ENCODE assay signal across 8 mouse cellular contexts in genomic region chr2:26487322-26488021, GRCm38 (mm10). TPM values are rescaled to one million over a fixed set of nuclear protein-coding genes. Genes with fewer than 3 reads are reported as not detected.
A peak's percentile ranks its signal among the peaks of the same experiment; 100 is the strongest.
DNase-seq lines count a peak whose midpoint lies in the region; ATAC-seq and TF ChIP-seq lines count a peak whose summit lies in the region.

No protein-coding gene starts in this region.

- H3K4me1 ChIP-seq in liver, adult 2 months (ENCODE audit: control insufficient read depth, insufficient read depth, low read length): peaks cover 35% of the 10 kb centered on the region
- peaks cover 68% of the 10 kb centered on the region for H3K4me1 ChIP-seq in liver, embryonic 12.5 days
- H3K4me1 ChIP-seq in embryonic facial prominence, embryonic 13.5 days: peaks cover 88% of the 10 kb centered on the region
- peaks cover 87% of the 10 kb centered on the region for H3K4me1 ChIP-seq in limb, embryonic 12.5 days (replicated peaks)

- H3K36me3 ChIP-seq in liver, adult 2 months (ENCODE audit: control insufficient read depth, insufficient read depth, low read length): no peaks in the 10 kb centered on the region
- H3K36me3 ChIP-seq in liver, embryonic 12.5 days: peaks cover 11% of the 10 kb centered on the region; the same call in 1 of the 2 replicates
- peaks cover 27% of the 10 kb centered on the region for H3K36me3 ChIP-seq in embryonic facial prominence, embryonic 13.5 days
- H3K36me3 ChIP-seq in limb, embryonic 12.5 days: peaks cover 24% of the 10 kb centered on the region

- WGBS in liver, adult 2 months: 74% methylated on average over 18 of the region's 18 CpGs
- 58% methylated on average over 18 of the region's 18 CpGs for WGBS in liver, embryonic 12.5 days (ENCODE audit: insufficient replicate concordance)
- 39% methylated on average over 18 of the region's 18 CpGs for whole genome bisulfite sequencing in embryonic facial prominence, embryonic 13.5 days
- 30% methylated on average over 18 of the region's 18 CpGs for WGBS in limb, embryonic 12.5 days

- no peak overlapping the region for H3K4me2 ChIP-seq in liver, embryonic 12.5 days
- H3K4me2 ChIP-seq in embryonic facial prominence, embryonic 13.5 days: peak overlapping the region; percentile 20; the same call in 1 of the 2 replicates
- peak overlapping the region; percentile 30 for H3K4me2 ChIP-seq in limb, embryonic 12.5 days

- no peak overlapping the region for H3K27ac ChIP-seq in liver, adult 2 months (replicated peaks; ENCODE audit: insufficient read depth, low read depth, low read length)
- H3K27ac ChIP-seq in liver, embryonic 12.5 days: no peak overlapping the region; the same call in 1 of the 2 replicates
- H3K27ac ChIP-seq in embryonic facial prominence, embryonic 13.5 days: peak overlapping the region; percentile 65
- H3K27ac ChIP-seq in limb, embryonic 12.5 days: peak overlapping the region; percentile 80

- no peaks in the 10 kb centered on the region for H3K9me3 ChIP-seq in liver, embryonic 12.5 days (replicated peaks)
- no peaks in the 10 kb centered on the region for H3K9me3 ChIP-seq in embryonic facial prominence, embryonic 13.5 days
- no peaks in the 10 kb centered on the region for H3K9me3 ChIP-seq in limb, embryonic 12.5 days

- intact Hi-C loops in heart, postnatal 10 days (cut with DNase I): no loop called here

- H3K27me3 ChIP-seq in liver, adult 2 months (ENCODE audit: control insufficient read depth, insufficient read depth, low read length): no peaks in the 10 kb centered on the region
- no peaks in the 10 kb centered on the region for H3K27me3 ChIP-seq in liver, embryonic 12.5 days (replicated peaks)
- H3K27me3 ChIP-seq in embryonic facial prominence, embryonic 13.5 days: no peaks in the 10 kb centered on the region
- no peaks in the 10 kb centered on the region for H3K27me3 ChIP-seq in limb, embryonic 12.5 days

- no peak overlapping the region for H3K4me3 ChIP-seq in liver, adult 2 months (ENCODE audit: insufficient read depth, low read depth, low read length)
- H3K4me3 ChIP-seq in liver, embryonic 12.5 days: no peak overlapping the region
- H3K4me3 ChIP-seq in embryonic facial prominence, embryonic 13.5 days: no peak overlapping the region
- H3K4me3 ChIP-seq in limb, embryonic 12.5 days (replicated peaks): no peak overlapping the region

- TF ChIP-seq POLR2A in liver, adult 2 months (IDR thresholded peaks at IDR 0.05; ENCODE audit: extremely low read depth, insufficient read depth, low read length): no peak

- no peak for ATAC-seq in liver, embryonic 12.5 days
- ATAC-seq in embryonic facial prominence, embryonic 13.5 days (ENCODE audit: insufficient number of reproducible peaks, insufficient read depth, low FRiP score, low TSS enrichment, low read depth): no peak
- ATAC-seq in limb, embryonic 12.5 days (ENCODE audit: insufficient number of reproducible peaks, insufficient read depth, low FRiP score, low TSS enrichment, low read depth): no peak

- H3K79me2 ChIP-seq in liver, adult 2 months (ENCODE audit: control insufficient read depth, insufficient read depth, low read length): peaks cover 68% of the 10 kb centered on the region

- 0 out of 2 replicates have a peak overlapping the region, but pooled peaks have one; percentile 25 for H3K9ac ChIP-seq in liver, adult 2 months (ENCODE audit: low read depth, low read length)
- H3K9ac ChIP-seq in liver, embryonic 12.5 days: no peak overlapping the region
- peak overlapping the region; percentile 32; the same call in 1 of the 2 replicates for H3K9ac ChIP-seq in embryonic facial prominence, embryonic 13.5 days
- H3K9ac ChIP-seq in limb, embryonic 12.5 days (replicated peaks): 0 out of 2 replicates have a peak overlapping the region, but pooled peaks have one; percentile 27

- DNase-seq in liver, adult 2 months (ENCODE audit: extremely low read depth, low read depth, low spot score): no peak
- peak; percentile 50 to 58 for DNase-seq in heart, postnatal 10 days
- peak; percentile 43 for DNase-seq in right cerebral cortex, postnatal 25 days
- no peak for DNase-seq in spleen, postnatal 10 days (ENCODE audit: low spot score in 2 of 2)
- no peak for DNase-seq in adrenal gland, postnatal 36 days

- TF ChIP-seq CTCF in liver, adult 2 months (IDR thresholded peaks at IDR 0.05; ENCODE audit: low read depth, low read length): no peak

RNA-seq across cellular contexts. Expression of gene Notch1, which starts 29.0 kb away (rescaled TPM):
- total RNA-seq in liver, adult 2 months (2014; rRNA removed): 6.2 and 13.8 TPM in 2 replicates
- polyA plus RNA-seq in liver, adult 2 months (2012; rRNA removed): 9.1 and 9.7 TPM in 2 replicates
- 4.1 and 4.4 TPM in 2 replicates for polyA plus RNA-seq in liver, embryonic 12.5 days (2016; fragmentation: Nextera tagmentation; extraction: Ambion mirVana)
- 17.3 and 17.8 TPM in 2 replicates for polyA plus RNA-seq in embryonic facial prominence, embryonic 13.5 days (2015; fragmentation: Nextera tagmentation; extraction: Ambion mirVana)
- total RNA-seq in heart, postnatal 10 days (2021): 10 to 100 TPM; 54.0 to 54.3 TPM
- 13.7 and 14.0 TPM in 2 replicates for polyA plus RNA-seq in limb, embryonic 12.5 days (2016; fragmentation: Nextera tagmentation; extraction: Ambion mirVana)
- 10 to 100 TPM; 17.5 to 25.5 TPM for total RNA-seq in adrenal gland, postnatal 36 days (2021)

RNA-seq across cellular contexts. Expression of gene Sec16a, which starts 42.5 kb away (rescaled TPM):
- 44.5 and 53.2 TPM in 2 replicates for total RNA-seq in liver, adult 2 months (2014; rRNA removed)
- polyA plus RNA-seq in liver, adult 2 months (2012; rRNA removed): 70.5 and 78.2 TPM in 2 replicates
- polyA plus RNA-seq in liver, embryonic 12.5 days (2016; fragmentation: Nextera tagmentation; extraction: Ambion mirVana): 13.0 and 14.4 TPM in 2 replicates
- polyA plus RNA-seq in embryonic facial prominence, embryonic 13.5 days (2015; fragmentation: Nextera tagmentation; extraction: Ambion mirVana): 22.7 and 27.9 TPM in 2 replicates
- 10 to 100 TPM; 38.2 to 45.5 TPM for total RNA-seq in heart, postnatal 10 days (2021)
- 25.6 and 33.0 TPM in 2 replicates for polyA plus RNA-seq in limb, embryonic 12.5 days (2016; fragmentation: Nextera tagmentation; extraction: Ambion mirVana)
- total RNA-seq in adrenal gland, postnatal 36 days (2021): 10 to 100 TPM; 63.2 to 63.3 TPM

Comparison
In these comparisons a context has a peak if more than half of its experiments do, and no peak if none do; other contexts are left out.
1. DNase-seq: peak in heart, postnatal 10 days (2 of 2) and right cerebral cortex, postnatal 25 days (single experiment); none in liver, adult 2 months (single experiment), spleen, postnatal 10 days (0 of 2) and adrenal gland, postnatal 36 days (0 of 2).
2. H3K27ac ChIP-seq: peak in embryonic facial prominence, embryonic 13.5 days (single experiment) and limb, embryonic 12.5 days (single experiment); none in liver, adult 2 months (single experiment) and liver, embryonic 12.5 days (single experiment).